Mouse (Mus musculus) forebrain, embryonic 16.5 days (tissue): ENCODE results near the gene Arg1. TPM values are rescaled to one million over a fixed set of nuclear protein-coding genes. Genes with fewer than 3 reads are reported as not detected.
A peak's percentile ranks its signal among the peaks of the same experiment; 100 is the strongest.

Source experiments
- ATAC-seq: fragments of 200-750 bp; cut with Nextera tagmentation; 2 replicates; pipeline ENCODE4 v1.8.0; 2017; ENCODE audit warnings: mild to moderate bottlenecking, moderate library complexity
- H3K27ac ChIP-seq: fragments of 300-500 bp; sonication (generic); 2 replicates; pipeline ENCODE4 v1.5.1; 2014; ENCODE audit warnings: low read length, control low read depth
- H3K27me3 ChIP-seq: fragments of 300-500 bp; sonication (generic); replicated peaks from 2 replicates; pipeline ENCODE4 v1.6.1; 2014; ENCODE audit warnings: low read length; ENCODE audit not compliant: control insufficient read depth, insufficient read depth
- H3K36me3 ChIP-seq: fragments of 300-500 bp; sonication (generic); 2 replicates; pipeline ENCODE4 v1.6.1; 2014; ENCODE audit not compliant: control insufficient read depth, insufficient read depth
- H3K4me1 ChIP-seq: fragments of 300-500 bp; sonication (generic); replicated peaks from 2 replicates; pipeline ENCODE4 v1.6.1; 2014; ENCODE audit warnings: low read length; ENCODE audit not compliant: control insufficient read depth, insufficient read depth
- H3K4me2 ChIP-seq: fragments of 300-500 bp; sonication (generic); 2 replicates; pipeline ENCODE4 v1.6.1; 2014; ENCODE audit warnings: mild to moderate bottlenecking, low read length, control low read depth
- H3K4me3 ChIP-seq: fragments of 300-500 bp; sonication (generic); replicated peaks from 2 replicates; pipeline ENCODE4 v1.5.1; 2014; ENCODE audit warnings: mild to moderate bottlenecking, low read length, control low read depth
- H3K9ac ChIP-seq: fragments of 300-500 bp; sonication (generic); replicated peaks from 2 replicates; pipeline ENCODE4 v1.6.1; 2014; ENCODE audit warnings: low read depth, low read length, control low read depth
- H3K9me3 ChIP-seq: fragments of 300-500 bp; sonication (generic); 2 replicates; pipeline ENCODE4 v1.6.1; 2016; ENCODE audit warnings: low read length; ENCODE audit not compliant: control insufficient read depth
- WGBS: fragments of 180-500 bp; shearing (Covaris S2); extraction: QIAGEN DNeasy Blood & Tissue Kit; methylation state at CpG from one replicate; pipeline ENCODE4 v1.1.7; 2014; 5-methylcytosine and 5-hydroxymethylcytosine counted together
- polyA plus RNA-seq: library from polyadenylated mRNA; unstranded; fragments of >200 nt; fragmentation: Nextera tagmentation; extraction: Ambion mirVana; gene quantifications from 2 replicates; pipeline ENCODE4 v1.2.1, GENCODE M21; 2015

Gene Arg1
- polyA plus RNA-seq, result 0.68 and 0.76 TPM in 2 replicates

DNA sequence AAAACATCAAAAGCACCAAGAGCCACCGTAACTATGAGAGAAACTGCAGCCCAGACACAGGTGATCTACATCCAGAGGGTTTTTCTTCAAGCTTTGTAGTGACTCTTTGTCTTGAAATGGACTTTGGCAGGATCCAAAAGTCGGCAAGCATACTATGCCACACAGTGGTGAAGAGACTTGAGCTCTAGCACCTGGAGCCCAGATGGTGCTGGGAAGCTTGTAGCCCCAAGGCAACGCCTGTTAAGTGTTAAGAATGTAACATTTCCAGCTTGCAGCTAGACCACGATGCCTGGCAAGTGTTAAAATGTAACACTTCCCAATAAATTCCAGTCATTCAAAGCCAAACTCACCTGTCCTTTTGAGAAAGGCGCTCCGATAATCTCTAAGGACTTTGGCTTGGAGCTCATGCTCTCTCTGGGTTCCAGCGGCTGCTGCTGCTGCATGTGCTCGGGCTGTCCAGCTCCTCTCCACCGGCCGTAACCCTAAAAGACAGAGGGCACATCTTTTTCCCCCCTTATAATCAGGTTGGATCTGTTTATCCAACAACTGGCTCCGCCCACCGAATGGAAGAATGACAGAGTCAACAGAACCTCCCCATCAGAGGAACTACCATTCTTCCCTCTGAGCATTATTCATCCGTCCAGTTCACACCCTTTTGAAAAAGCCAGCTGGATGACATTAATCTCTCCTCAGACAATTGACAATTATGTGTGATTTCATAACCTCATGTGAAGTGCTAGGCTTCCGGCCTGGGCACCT, at the start of gene Arg1:
Arg1 (minus strand) TSS at position 523 of the 759 bp plus-strand sequence.
- Histone ChIP-seq H3K9me3 (no peaks in the 10 kb centered on the region), H3K27ac (no peak within 1 kb of the TSS), H3K4me1 (peaks cover 6% of the 10 kb centered on the region; the same call in 1 of the 2 replicates), H3K36me3 (no peaks in the 10 kb centered on the region), H3K4me3 (no peak within 1 kb of the TSS), H3K9ac (no peak within 1 kb of the TSS), H3K4me2 (no peak within 1 kb of the TSS), H3K27me3 (no peaks in the 10 kb centered on the region)
- 72% methylated on average over 14 of the region's 14 CpGs for WGBS
- peak; percentile 61 for ATAC-seq

- Histone ChIP-seq H3K27me3 (no peaks in the 10 kb centered on the region), H3K4me2 (no peak overlapping the region), H3K4me3 (no peak overlapping the region), H3K9ac (no peak overlapping the region), H3K9me3 (no peaks in the 10 kb centered on the region), H3K4me1 (no peaks in the 10 kb centered on the region), H3K27ac (no peak overlapping the region), H3K36me3 (no peaks in the 10 kb centered on the region)
- ATAC-seq, result no peak
- 80% methylated on average over 11 of the region's 11 CpGs for WGBS
Measured at GRCm38 (mm10) chr10:24973845-24974514, 46.7 kb upstream of the Arg1 start.

GRCm38 (mm10) chr10:24973385-24973784, 46.1 kb upstream of the Arg1 start:
- Histone ChIP-seq H3K9ac (no peak overlapping the region), H3K27me3 (no peaks in the 10 kb centered on the region), H3K27ac (no peak overlapping the region), H3K4me2 (no peak overlapping the region), H3K9me3 (no peaks in the 10 kb centered on the region), H3K36me3 (no peaks in the 10 kb centered on the region), H3K4me3 (no peak overlapping the region), H3K4me1 (no peaks in the 10 kb centered on the region)
- 63% methylated on average over 5 of the region's 5 CpGs for WGBS
- no peak for ATAC-seq

DNA sequence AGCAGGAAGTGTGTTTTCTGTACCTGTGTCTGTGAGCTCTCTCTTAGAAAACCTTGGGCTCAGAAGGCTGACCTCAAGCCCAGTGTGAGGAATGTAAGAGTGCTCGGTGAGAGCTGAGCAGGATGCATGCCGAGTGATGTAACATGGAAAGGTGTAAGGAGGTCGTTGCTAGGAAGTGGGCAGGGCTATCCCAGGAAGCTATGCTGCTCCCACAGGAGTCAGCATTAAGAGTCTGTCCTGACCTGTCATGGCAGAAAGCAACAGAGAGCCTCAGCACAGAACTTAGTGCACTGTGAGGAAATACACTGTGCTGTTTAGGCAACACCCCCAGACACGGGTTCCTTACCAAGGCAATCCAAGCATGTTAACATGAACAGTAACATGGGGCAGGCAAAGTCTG, 45.6 kb upstream of the Arg1 start:
- ATAC-seq, result no peak
- Histone ChIP-seq H3K4me3 (no peak overlapping the region), H3K9me3 (no peaks in the 10 kb centered on the region), H3K4me2 (no peak overlapping the region), H3K36me3 (no peaks in the 10 kb centered on the region), H3K27ac (no peak overlapping the region), H3K9ac (no peak overlapping the region), H3K27me3 (no peaks in the 10 kb centered on the region), H3K4me1 (no peaks in the 10 kb centered on the region)
- 76% methylated on average over 4 of the region's 4 CpGs for WGBS

DNA sequence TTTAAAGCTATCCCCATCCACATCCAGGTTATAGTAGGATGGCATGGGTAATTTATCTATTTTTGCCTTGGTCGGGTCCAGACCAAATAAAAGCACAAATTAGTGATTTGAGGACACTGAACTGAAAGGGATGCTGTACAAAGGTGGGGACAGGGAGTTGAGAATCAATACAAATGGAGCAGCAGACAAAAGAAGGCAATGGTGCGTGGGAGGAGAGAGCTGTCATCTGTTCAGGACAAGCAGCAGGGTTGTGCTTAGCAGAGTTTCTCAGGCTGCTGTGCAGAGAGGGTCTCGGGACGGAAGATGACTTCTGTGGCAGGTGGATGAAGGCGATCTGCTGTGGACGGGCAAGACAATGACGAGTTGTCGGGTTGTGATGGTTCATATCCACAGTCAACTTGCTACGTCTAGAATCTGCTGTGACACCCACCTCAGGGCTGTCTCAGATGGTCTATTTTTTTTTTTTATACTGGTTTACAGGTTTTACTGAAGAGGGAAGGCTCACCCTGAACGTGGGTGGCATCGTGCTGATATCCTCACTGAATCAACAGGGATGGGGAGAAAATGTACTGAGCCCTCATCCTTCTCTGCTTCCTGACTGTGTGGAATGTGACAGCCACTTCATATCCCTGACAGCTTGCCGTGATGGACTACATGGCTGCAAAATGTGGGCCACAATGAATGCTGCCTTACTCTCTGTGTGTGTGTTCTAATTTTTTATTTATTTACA, 38.7 kb upstream of the Arg1 start:
- WGBS, result 73% methylated on average over 12 of the region's 12 CpGs
- no peak for ATAC-seq
- no peak overlapping the region for H3K4me3 ChIP-seq
- no peak overlapping the region for H3K9ac ChIP-seq
- H3K9me3 ChIP-seq, result no peaks in the 10 kb centered on the region
- H3K36me3 ChIP-seq, result no peaks in the 10 kb centered on the region
- H3K27ac ChIP-seq, result no peak overlapping the region
- H3K27me3 ChIP-seq, result no peaks in the 10 kb centered on the region
- no peak overlapping the region for H3K4me2 ChIP-seq
- H3K4me1 ChIP-seq, result no peaks in the 10 kb centered on the region

- peaks cover 10% of the 10 kb centered on the region for H3K4me1 ChIP-seq
- no peak for ATAC-seq
- no peak overlapping the region for H3K4me3 ChIP-seq
- H3K27me3 ChIP-seq, result no peaks in the 10 kb centered on the region
- H3K9ac ChIP-seq, result no peak overlapping the region
- no peaks in the 10 kb centered on the region for H3K36me3 ChIP-seq
- no peak overlapping the region for H3K27ac ChIP-seq
- WGBS, result 22% methylated on average over 2 of the region's 2 CpGs
- no peaks in the 10 kb centered on the region for H3K9me3 ChIP-seq
- no peak overlapping the region for H3K4me2 ChIP-seq
Measured at GRCm38 (mm10) chr10:24961889-24962288, 34.6 kb upstream of the Arg1 start.

- no peak overlapping the region for H3K4me3 ChIP-seq
- H3K36me3 ChIP-seq, result no peaks in the 10 kb centered on the region
- 41% methylated on average over 2 of the region's 2 CpGs for WGBS
- no peaks in the 10 kb centered on the region for H3K27me3 ChIP-seq
- H3K27ac ChIP-seq, result no peak overlapping the region
- H3K9me3 ChIP-seq, result no peaks in the 10 kb centered on the region
- no peak overlapping the region for H3K9ac ChIP-seq
- H3K4me1 ChIP-seq, result peaks cover 10% of the 10 kb centered on the region
- peak; percentile 62 for ATAC-seq
- no peak overlapping the region for H3K4me2 ChIP-seq
Measured at GRCm38 (mm10) chr10:24961112-24961511, 33.8 kb upstream of the Arg1 start.

GRCm38 (mm10) chr10:24959043-24959916, 32.0 kb upstream of the Arg1 start:
- WGBS, result 34% methylated on average over 15 of the region's 15 CpGs
- ATAC-seq, result no peak
- no peak overlapping the region for H3K27ac ChIP-seq
- no peak overlapping the region for H3K4me2 ChIP-seq
- H3K9me3 ChIP-seq, result no peaks in the 10 kb centered on the region
- H3K27me3 ChIP-seq, result no peaks in the 10 kb centered on the region
- no peak overlapping the region for H3K9ac ChIP-seq
- H3K4me1 ChIP-seq, result peaks cover 10% of the 10 kb centered on the region
- no peaks in the 10 kb centered on the region for H3K36me3 ChIP-seq
- no peak overlapping the region for H3K4me3 ChIP-seq
